Mouse (Mus musculus) cerebellum, adult 2 months (tissue): Measurements from ENCODE around the gene Slc16a5. TPM values are rescaled to one million over a fixed set of nuclear protein-coding genes. Genes with fewer than 3 reads are reported as not detected.

ENCODE experiments used
- DNase-seq, 2 experiments: peaks; one replicate each; pipeline ENCODE4 v3.0.0; 2021
- H3K27ac ChIP-seq: fragments of 200-500 bp; 2 replicates; pipeline ENCODE4 v1.5.1; 2012; ENCODE audit warnings: low read length, control low read depth, inconsistent platforms; ENCODE audit not compliant: insufficient read depth
- H3K27me3 ChIP-seq: fragments of 200-500 bp; 2 replicates; pipeline ENCODE4 v1.6.1; 2012; ENCODE audit warnings: inconsistent platforms, mild to moderate bottlenecking, low read length, moderate library complexity; ENCODE audit not compliant: control insufficient read depth, insufficient read depth
- H3K4me1 ChIP-seq: fragments of 200-500 bp; 2 replicates; pipeline ENCODE4 v1.6.1; 2011; ENCODE audit warnings: low read length; ENCODE audit not compliant: control insufficient read depth, insufficient read depth
- H3K4me3 ChIP-seq: fragments of 200-500 bp; replicated peaks from 2 replicates; pipeline ENCODE3; 2011; ENCODE audit warnings: mild to moderate bottlenecking, low read depth, low read length, control low read depth; ENCODE audit not compliant: insufficient read depth
- CTCF ChIP-seq: fragments of 200-500 bp; IDR thresholded peaks from 2 replicates; pipeline ENCODE4 v1.5.1; 2011; ENCODE audit warnings: low read depth, mild to moderate bottlenecking, control low read depth, low read length, moderate library complexity, borderline replicate concordance; ENCODE audit not compliant: insufficient read depth
- POLR2A ChIP-seq: fragments of 200-500 bp; IDR thresholded peaks from 2 replicates; pipeline ENCODE4 v1.6.1; 2011; ENCODE audit warnings: low read length, control low read depth, borderline replicate concordance; ENCODE audit not compliant: insufficient read depth
- WGBS: fragments of 180-500 bp; shearing (Covaris S2); methylation state at CpG from one replicate; pipeline ENCODE4 v1.1.7; 2018; 5-methylcytosine and 5-hydroxymethylcytosine counted together
- polyA plus RNA-seq: library from polyadenylated mRNA; depleted of rRNA; stranded (reverse); fragments of >200 nt; gene quantifications from 2 replicates; pipeline ENCODE4 v1.2.3, GENCODE M21; 2012

Slc16a5 gene
- polyA plus RNA-seq, 1 experiment: 0.25 TPM

DNA sequence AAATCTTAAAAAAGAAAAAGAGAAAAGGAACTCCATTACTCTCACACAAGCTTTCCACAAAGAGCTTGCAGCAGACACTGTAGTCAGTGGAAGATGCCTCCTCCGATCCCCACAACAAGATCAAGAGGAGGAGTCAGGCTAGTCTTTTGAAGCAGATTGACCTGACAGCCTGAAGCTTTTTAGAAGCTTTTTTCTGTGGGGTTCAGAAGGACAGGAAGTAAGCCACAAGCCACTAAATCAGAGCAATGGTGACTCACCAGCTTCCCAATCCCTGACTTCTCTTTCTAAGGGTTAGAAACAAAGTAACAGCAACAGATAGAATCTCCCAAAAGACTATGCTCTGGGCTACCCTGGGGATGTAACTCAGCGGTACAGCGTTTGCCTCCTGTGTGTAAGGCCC, 22.9 kb upstream of the Slc16a5 start:
- H3K4me3 ChIP-seq: no peak overlapping the region
- H3K27me3 ChIP-seq: no peaks in the 10 kb centered on the region
- H3K4me1 ChIP-seq: peaks cover 8% of the 10 kb centered on the region; the same call in 1 of the 2 replicates
- DNase-seq: no peak
- TF ChIP-seq POLR2A (no peak), CTCF (no peak)
- 90% methylated on average over 3 of the region's 3 CpGs for WGBS
- H3K27ac ChIP-seq: no peak overlapping the region

- DNase-seq: no peak
- peaks cover 8% of the 10 kb centered on the region; the same call in 1 of the 2 replicates for H3K4me1 ChIP-seq
- WGBS: 94% methylated on average over 9 of the region's 9 CpGs
Observed at GRCm38 (mm10) chr11:115439906-115440595, 22.2 kb upstream of the Slc16a5 start, which contains the start of gene Trim80. TSS of gene Trim80 (plus strand) at chr11:115440545.

DNA sequence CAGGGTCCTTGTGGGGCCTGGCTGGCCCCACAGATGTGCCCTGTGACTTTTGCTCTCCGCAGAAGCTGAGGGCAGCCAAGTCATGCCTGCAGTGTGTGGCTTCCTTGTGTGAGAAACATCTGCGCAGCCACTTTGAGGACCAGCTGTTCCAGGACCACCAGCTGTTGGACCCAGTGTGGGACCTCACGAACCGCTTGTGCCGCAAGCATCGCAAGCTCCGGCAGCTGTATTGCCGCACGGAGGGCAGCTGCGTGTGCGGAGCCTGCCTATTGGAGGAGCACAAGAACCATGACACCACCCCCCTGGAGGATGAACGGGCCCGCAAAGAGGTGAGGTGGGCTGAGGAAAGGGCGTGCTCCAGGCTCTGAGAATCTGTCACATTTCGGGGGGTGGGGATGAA, 20.9 kb upstream of the Slc16a5 start:
- WGBS: 54% methylated on average over 15 of the region's 15 CpGs
- TF ChIP-seq CTCF (no peak), POLR2A (no peak)
- DNase-seq: no peak
- H3K4me3 ChIP-seq: no peak overlapping the region
- H3K27me3 ChIP-seq: no peaks in the 10 kb centered on the region
- H3K4me1 ChIP-seq: peaks cover 7% of the 10 kb centered on the region; the same call in 1 of the 2 replicates
- H3K27ac ChIP-seq: no peak overlapping the region

More at GRCm38 (mm10) chr11:115439906-115440595, 22.2 kb upstream of the Slc16a5 start, which contains the start of gene Trim80:
- peak; percentile 7; the same call in 1 of the 2 replicates for TF ChIP-seq CTCF
- no peak for TF ChIP-seq POLR2A
- H3K4me3 ChIP-seq: no peak within 1 kb of the TSS
- H3K27ac ChIP-seq: no peak within 1 kb of the TSS
- H3K27me3 ChIP-seq: no peaks in the 10 kb centered on the region

DNA sequence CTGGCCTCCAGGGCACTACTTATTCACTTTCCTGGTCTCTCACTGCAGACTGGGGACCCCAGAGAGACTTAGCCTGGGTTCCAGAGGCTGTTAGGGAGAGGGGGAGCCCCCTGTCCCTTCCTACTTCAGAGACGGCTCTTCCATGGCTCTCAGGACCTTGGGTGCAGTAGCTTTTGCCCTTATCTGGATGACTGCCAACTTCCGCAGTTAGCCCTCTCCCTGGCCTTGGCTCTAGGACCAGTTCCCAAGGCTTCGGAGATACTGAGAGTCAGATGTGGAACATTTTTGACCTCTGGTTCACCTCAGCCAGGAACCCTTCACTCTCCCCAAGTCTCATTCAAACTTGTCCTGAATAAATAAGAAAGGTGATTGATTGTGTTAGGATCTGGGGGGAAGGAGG, 15.4 kb upstream of the Slc16a5 start:
- no peaks in the 10 kb centered on the region for H3K4me1 ChIP-seq
- H3K27ac ChIP-seq: no peak overlapping the region
- no peaks in the 10 kb centered on the region for H3K27me3 ChIP-seq
- TF ChIP-seq CTCF (no peak), POLR2A (no peak)
- H3K4me3 ChIP-seq: no peak overlapping the region
- WGBS: 51% methylated on average over 3 of the region's 3 CpGs
- DNase-seq: no peak

- Histone ChIP-seq H3K27me3 (no peaks in the 10 kb centered on the region), H3K4me3 (no peak overlapping the region), H3K4me1 (no peaks in the 10 kb centered on the region), H3K27ac (no peak overlapping the region)
- no peak for DNase-seq
- 92% methylated on average over 11 of the region's 11 CpGs for WGBS
- TF ChIP-seq CTCF: no peak
- no peak for TF ChIP-seq POLR2A
Observed at GRCm38 (mm10) chr11:115447321-115447885, 14.9 kb upstream of the Slc16a5 start.

DNA sequence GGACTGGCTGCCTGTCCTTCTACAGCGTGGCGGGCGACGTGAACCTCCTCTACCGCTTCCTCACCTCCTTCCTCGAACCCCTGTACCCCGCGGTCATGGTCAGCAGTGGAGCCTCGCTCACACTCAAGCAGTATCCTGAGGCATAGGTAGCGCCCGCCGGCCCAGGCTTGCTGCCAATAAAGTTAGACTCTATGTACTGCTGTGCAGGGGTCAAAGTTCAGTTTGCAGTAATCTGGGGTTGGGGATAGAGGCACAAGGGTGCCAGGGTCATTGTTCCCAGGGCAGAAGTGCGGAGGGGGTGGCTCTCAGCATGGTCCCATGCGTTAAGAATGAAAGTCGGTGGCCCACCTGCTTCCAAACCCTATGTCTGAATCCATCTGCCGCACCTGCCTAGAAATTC, 14.2 kb upstream of the Slc16a5 start:
- H3K4me1 ChIP-seq: no peaks in the 10 kb centered on the region
- H3K27me3 ChIP-seq: no peaks in the 10 kb centered on the region
- no peak overlapping the region for H3K4me3 ChIP-seq
- TF ChIP-seq CTCF: no peak
- no peak for TF ChIP-seq POLR2A
- DNase-seq: no peak
- no peak overlapping the region for H3K27ac ChIP-seq
- 82% methylated on average over 16 of the region's 16 CpGs for WGBS

DNA sequence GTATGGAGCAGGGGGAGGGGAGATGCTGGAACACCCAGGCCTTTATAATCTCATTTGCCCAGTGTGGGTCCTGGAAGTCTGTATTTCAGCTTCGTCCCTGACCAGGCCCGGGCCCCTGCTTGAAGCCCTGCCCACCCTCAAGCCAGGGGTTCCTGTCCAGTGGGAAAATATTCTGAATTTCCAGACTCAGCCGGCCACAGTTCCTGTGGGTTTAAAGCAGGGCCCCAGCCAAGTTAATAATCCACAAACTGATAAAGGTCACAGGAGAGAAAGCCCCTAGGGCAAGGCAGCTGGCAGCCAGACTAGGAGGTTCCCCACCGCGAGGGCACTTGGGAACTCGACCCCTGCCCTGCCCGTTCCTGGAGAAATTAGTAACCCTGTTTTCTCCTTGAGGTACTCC, 13.3 kb upstream of the Slc16a5 start:
- no peak overlapping the region for H3K4me3 ChIP-seq
- no peaks in the 10 kb centered on the region; the same call in 1 of the 2 replicates for H3K4me1 ChIP-seq
- TF ChIP-seq CTCF (no peak), POLR2A (no peak)
- 64% methylated on average over 7 of the region's 7 CpGs for WGBS
- H3K27me3 ChIP-seq: no peaks in the 10 kb centered on the region
- DNase-seq: no peak
- no peak overlapping the region for H3K27ac ChIP-seq

- 89% methylated on average over 7 of the region's 7 CpGs for WGBS
- Histone ChIP-seq H3K27ac (no peak overlapping the region), H3K4me1 (no peaks in the 10 kb centered on the region; the same call in 1 of the 2 replicates), H3K4me3 (no peak overlapping the region), H3K27me3 (no peaks in the 10 kb centered on the region)
- no peak for DNase-seq
- TF ChIP-seq POLR2A: no peak
- TF ChIP-seq CTCF: no peak
Observed at GRCm38 (mm10) chr11:115450176-115450575, 12.1 kb upstream of the Slc16a5 start.
